Mouse (Mus musculus): Measurements from ENCODE around the gene Ypel5.

Gene Ypel5

DNA sequence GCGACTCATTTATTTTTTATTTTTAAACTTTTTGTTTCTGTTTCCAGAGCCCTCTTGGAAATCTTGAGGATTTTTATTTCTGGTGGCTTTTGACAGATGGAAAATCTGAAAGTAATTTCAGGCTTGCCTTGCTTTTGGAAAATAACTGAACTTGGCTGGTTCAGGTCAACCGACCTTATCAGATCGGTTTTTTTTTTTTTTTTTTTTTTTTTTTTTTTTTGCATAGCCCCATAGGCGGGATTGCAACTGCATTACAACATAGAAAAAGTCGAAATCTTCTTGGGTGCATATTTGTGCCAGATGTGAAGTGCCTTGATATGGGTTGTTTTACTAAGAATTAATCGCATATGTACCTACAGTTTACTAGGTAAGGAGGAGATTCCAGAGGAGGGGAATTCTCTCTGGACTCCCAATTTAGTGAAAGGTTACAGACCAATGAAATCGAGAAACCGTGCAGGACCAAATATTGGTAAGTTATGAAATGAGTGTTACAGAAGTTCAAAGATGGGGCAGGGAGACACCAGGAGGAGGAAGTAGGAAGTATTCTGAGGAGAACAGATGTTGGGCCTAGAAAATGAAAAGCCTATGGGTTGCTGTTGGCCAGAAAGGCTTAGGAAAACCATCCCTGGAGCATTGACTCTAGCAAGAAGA lies 1.7 kb downstream of the Ypel5 start:
- in situ Hi-C loops (cut with MboI; ENCODE audit: low pct_unique_long_range_greater_than_20kb in 1 of 2, low sequenced_read_pairs in 2 of 2, unreplicated experiment in 1 of 2), result no loop called here

DNA sequence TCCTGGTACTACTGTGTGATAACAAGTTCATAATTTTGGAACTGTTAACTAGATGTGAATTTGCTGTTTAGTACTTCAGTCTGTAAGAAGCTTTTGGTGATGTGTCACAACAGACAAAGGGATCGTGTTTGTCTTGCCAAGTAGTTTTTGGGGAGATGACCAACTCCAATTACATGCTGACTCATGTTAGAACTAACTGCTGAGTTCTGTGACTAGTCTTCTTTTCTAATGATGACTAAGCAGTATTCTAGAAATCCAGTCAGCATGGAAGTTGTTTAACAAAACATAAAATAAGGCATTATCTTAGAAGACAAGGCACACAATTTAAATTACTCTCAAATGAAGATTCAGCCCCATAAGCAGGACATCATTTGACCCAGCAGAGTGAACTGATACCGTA lies 2.7 kb downstream of the Ypel5 start:
- in situ Hi-C loops (cut with MboI; ENCODE audit: low pct_unique_long_range_greater_than_20kb in 1 of 2, low sequenced_read_pairs in 2 of 2, unreplicated experiment in 1 of 2), result no loop called here

DNA sequence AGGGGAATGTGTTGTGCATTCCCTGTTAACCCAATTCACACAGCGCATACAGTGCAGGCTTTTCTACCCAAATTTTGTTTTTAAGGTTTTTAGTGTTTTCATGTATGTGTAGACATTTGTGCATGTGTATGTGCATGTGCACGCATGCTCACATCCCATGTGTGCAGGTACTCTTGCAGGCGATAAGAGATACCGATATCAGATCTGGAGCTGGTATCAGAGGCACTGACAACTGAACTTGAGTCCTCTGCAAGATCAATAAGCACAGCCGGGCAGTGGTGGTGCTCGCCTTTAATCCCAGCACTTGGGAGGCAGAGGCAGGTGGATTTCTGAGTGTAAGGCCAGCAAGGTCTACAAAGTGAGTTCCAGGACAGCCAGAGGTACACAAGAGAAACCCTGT lies 8.1 kb downstream of the Ypel5 start:
- in situ Hi-C loops (cut with MboI; ENCODE audit: low pct_unique_long_range_greater_than_20kb in 1 of 2, low sequenced_read_pairs in 2 of 2, unreplicated experiment in 1 of 2), result no loop called here

DNA sequence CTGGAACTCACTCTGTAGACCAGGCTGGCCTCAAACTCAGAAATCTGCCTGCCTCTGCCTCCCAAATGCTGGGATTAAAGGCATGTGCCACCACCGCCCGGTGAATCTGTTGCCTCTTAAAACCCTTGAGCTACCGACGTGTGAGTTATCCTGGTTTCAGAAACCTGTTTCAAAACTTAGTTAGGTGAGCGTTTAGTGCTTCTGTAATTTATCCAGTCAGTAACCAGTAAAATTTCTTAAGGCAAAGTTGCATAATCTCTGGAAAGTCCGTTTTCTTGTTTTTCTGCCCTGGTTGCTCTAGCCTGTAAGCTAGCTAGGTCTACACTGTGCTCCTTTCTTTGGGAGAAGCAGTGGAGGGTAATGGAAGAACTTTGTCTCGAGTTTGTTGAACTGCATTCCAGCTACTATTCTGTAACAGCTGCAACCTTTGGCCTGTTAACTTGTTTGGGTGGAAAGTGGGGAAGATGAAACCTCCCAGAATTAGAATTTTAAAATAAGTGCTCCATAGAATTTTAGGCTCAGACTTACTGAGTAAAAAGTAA lies 8.8 kb downstream of the Ypel5 start:
- in situ Hi-C loops (cut with MboI; ENCODE audit: low pct_unique_long_range_greater_than_20kb in 1 of 2, low sequenced_read_pairs in 2 of 2, unreplicated experiment in 1 of 2), result no loop called here

DNA sequence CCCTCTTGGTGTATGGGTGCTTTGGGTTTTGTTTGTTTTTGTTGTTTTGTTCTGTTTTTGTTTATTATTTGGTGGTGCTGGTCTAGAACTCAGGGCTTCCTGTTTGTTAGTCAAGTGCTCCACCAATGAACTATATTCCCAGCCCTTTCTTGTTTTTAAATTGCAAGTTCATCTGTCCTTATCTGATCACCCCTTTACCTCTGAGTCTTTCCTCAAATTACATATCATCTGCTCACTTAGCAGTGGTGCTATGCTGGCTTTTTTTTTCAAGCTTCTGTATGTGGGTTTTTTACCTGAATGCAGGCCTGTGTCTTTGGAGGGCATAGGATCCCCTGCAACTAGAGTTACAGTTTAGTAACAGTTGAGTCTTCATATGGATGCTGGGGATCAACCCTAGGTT lies 9.3 kb downstream of the Ypel5 start:
- in situ Hi-C loops (cut with MboI; ENCODE audit: low pct_unique_long_range_greater_than_20kb in 1 of 2, low sequenced_read_pairs in 2 of 2, unreplicated experiment in 1 of 2), result no loop called here

DNA sequence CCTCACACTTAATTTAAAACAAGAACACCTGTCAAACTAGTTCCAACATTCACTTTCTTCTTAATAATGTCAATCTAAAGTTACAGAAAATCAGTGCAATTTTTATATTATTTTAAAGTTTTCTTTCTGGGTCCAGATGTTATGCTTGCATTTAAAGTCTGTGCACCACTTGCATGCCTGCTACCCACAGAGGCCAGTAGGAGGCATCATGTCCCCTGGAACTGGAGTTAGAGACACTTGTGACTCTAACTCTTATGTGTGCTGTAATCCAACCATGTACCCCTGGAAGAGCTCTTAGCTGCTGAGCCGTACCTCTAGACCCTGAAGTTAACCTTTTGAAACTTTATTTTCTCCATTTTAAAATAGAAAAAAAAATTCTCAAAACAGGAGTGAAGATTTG lies 19.0 kb downstream of the Ypel5 start:
- in situ Hi-C loops (cut with MboI; ENCODE audit: low pct_unique_long_range_greater_than_20kb in 1 of 2, low sequenced_read_pairs in 2 of 2, unreplicated experiment in 1 of 2), result loop anchor here (25.0 kb wide), 2 partner anchors 332 to 432 kb away; no protein-coding TSS in a partner anchor

DNA sequence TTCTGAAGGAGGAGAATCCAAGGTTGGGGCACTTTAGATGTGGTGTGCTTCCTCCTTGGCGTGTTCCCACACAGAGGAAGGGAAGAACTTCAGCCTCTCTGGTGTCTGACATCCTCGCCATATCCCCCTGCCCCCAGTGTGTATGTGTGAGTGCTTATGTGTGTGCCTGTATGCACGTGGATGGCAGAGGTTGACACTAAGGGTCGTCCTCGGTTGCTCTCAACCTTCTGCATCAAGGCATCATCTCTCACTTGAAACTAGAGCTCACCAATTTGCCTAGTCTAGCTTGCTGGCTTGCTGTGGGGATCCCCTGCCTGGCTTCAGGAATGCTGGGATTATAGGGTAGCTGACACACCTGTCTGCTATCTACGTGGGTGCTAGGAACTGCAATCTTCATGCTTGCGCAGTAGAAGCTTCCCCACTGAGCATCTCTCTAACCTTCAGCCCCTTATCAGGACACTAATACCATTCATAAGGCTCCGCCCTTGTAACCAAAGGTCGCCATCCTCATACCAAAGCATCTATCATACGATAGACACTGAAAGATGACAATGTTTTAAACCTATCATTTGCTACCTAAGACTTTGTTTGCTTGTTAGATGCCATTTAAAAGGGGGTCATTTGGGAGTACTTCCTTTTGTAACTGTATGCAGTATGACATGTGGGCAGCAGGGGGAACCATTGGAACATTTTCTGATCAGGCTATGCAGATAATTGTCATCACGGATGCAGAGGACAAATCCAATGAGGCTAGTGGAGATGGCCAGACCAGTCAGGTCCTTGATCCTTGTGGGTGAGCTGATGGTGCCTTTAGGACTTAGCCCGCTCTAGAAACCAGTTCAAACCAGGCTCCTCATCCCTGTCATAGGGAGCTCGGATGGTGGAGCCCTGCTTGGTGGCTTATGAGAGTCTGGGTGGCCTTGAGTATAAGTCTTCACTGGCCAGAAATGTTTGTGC lies 21.7 kb downstream of the Ypel5 start:
- in situ Hi-C loops (cut with MboI; ENCODE audit: low pct_unique_long_range_greater_than_20kb in 1 of 2, low sequenced_read_pairs in 2 of 2, unreplicated experiment in 1 of 2), result loop anchor here (25.0 kb wide), 2 partner anchors 329 to 429 kb away; no protein-coding TSS in a partner anchor

DNA sequence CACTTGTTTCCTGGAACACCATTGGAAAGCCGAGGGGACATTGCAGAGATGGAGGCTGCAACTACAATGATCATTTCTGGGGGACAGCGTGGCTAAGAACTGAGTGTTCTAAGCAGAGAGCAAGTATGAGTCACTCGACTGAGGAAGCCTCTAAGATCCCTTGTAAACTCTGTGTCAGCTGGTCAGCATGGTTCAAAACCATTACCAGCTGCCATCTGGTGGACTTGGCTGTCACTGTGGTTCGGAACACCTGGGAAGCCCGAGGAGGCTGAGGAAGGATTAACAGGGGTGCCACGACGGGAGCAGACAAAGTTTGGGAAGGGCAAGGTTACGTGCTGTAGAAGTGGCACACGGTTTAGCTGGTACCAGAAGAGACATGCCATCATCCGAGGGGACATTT lies 27.0 kb downstream of the Ypel5 start:
- in situ Hi-C loops (cut with MboI; ENCODE audit: low pct_unique_long_range_greater_than_20kb in 1 of 2, low sequenced_read_pairs in 2 of 2, unreplicated experiment in 1 of 2), result loop anchor here (25.0 kb wide), 2 partner anchors 324 to 424 kb away; no protein-coding TSS in a partner anchor

DNA sequence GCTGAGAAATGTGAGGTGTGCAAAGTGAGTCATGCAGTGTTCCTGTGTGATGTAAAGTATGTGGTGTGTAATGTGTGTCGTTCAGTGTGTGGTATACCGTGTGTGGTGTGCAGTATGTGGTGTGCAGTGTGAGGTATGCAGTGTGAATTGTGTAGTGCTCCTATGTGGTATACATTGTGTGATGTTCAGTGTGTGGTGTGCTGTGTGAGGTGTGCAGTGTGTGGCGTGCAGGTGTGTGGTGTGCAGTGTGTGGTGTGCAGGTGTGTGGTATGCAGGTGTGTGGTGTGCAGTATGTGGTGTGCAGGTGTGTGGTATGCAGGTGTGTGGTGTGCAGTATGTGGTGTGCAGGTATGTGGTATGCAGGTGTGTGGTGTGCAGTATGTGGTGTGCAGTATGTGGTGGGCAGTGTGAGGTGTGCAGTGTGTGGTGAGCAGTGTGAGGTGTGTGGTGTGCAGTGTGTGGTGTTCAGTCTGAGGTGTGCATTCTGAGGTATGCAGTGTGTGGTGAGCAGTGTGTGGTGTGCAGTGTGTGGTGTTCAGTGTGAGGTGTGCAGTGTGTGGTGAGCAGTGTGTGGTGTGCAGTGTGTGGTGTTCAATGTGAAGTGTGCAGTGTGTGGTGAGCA lies 30.5 kb downstream of the Ypel5 start:
- in situ Hi-C loops (cut with MboI; ENCODE audit: low pct_unique_long_range_greater_than_20kb in 1 of 2, low sequenced_read_pairs in 2 of 2, unreplicated experiment in 1 of 2), result loop anchor here (25.0 kb wide), 2 partner anchors 321 to 421 kb away; no protein-coding TSS in a partner anchor

DNA sequence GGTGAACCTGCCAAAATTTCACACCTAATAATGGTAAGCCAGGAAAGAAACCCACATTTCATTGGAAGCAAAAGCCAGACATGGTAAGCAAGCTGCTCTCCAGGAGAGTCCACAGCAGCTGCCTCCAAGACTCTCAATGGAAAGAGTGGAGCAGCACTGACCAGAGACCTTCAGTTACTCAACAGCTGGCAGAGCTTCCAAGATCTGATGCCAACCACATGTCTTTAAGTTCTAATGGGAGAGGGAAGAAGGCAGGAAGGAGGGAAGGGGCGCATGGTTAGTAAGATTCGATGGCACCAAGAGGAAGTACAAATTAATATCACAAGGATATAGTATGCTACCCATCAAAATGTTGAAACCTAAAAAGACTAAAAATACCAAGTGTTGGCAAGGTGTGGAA lies 31.9 kb downstream of the Ypel5 start:
- in situ Hi-C loops (cut with MboI; ENCODE audit: low pct_unique_long_range_greater_than_20kb in 1 of 2, low sequenced_read_pairs in 2 of 2, unreplicated experiment in 1 of 2), result loop anchor here (25.0 kb wide), 2 partner anchors 319 to 419 kb away; no protein-coding TSS in a partner anchor

DNA sequence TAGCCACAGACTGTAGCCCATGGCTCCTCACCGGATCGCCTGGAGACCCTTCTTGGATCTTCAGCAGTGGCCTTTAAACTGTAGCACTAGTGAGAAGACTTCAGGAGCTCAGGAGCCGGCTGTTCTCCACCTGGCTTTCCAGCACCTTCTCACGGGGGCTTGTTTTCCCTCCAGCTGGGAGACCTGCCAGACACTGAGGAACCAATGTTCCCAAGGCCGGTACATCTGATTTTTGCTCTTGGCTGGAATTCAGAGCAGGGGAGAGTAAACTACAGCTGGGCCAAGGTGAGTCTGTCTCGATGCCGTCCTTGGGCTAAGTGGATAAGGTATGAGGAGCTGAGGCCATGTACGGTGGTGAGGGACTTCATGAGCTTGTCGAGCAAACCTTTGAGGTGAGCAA lies 42.7 kb downstream of the Ypel5 start:
- in situ Hi-C loops (cut with MboI; ENCODE audit: low pct_unique_long_range_greater_than_20kb in 1 of 2, low sequenced_read_pairs in 2 of 2, unreplicated experiment in 1 of 2), result no loop called here

DNA sequence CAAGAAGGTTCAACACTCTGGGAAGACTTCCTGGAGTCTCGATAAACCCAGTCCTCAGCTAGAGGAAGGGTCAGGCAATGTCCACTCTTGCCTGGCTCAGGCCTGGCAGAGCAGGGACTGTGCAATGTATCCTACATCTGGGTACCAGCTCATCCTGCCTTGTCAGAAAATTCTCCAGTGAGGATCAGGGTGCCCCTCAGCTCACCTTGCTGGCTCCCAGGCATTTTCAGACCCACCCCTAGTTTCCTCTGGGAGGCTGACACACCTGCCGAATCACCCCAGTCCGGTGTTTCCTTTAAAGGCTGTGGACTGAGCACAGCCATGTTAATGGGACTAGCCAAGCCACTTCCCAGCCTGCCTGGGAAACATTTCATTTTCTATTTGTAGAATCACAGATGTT lies 43.9 kb downstream of the Ypel5 start:
- in situ Hi-C loops (cut with MboI; ENCODE audit: low pct_unique_long_range_greater_than_20kb in 1 of 2, low sequenced_read_pairs in 2 of 2, unreplicated experiment in 1 of 2), result no loop called here

DNA sequence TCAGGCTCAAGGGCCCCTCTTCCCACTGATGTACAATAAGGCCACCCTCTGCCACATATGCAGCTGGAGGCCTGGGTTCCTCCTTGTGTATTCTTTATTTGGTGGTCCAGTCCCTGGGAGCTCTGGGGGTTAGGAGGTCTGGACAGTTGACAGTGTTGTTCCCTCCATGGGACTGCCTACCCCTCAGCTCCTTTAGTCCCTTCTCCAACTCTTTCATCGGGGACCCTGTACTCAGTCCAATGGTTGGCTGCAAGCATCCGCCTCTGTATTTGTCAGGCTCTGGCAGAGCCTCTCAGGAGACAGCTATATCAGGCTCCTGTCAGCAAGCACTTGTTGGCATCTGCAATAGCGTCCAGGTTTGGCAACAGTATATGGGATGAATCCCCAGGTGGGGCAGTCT lies 44.8 kb downstream of the Ypel5 start:
- in situ Hi-C loops (cut with MboI; ENCODE audit: low pct_unique_long_range_greater_than_20kb in 1 of 2, low sequenced_read_pairs in 2 of 2, unreplicated experiment in 1 of 2), result no loop called here

DNA sequence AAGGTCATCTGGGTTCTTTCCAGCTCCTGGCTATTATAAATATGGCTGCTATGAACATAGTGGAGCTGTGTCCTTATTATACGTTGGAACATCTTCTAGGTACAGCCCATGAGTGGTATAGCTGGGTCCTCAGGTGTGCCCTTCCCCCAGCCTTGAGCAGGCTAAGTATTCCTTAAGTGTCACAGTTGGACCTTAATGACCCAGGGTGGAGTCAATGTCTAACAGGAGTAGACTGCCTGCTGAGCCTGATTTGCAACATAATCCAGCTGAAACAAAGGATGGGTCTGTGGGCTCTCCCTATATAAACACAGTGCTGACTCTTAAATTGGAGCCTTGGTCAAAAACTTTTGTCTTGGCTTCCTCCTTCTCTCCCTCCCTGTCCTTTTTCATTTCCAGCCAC lies 45.6 kb downstream of the Ypel5 start:
- in situ Hi-C loops (cut with MboI; ENCODE audit: low pct_unique_long_range_greater_than_20kb in 1 of 2, low sequenced_read_pairs in 2 of 2, unreplicated experiment in 1 of 2), result no loop called here

DNA sequence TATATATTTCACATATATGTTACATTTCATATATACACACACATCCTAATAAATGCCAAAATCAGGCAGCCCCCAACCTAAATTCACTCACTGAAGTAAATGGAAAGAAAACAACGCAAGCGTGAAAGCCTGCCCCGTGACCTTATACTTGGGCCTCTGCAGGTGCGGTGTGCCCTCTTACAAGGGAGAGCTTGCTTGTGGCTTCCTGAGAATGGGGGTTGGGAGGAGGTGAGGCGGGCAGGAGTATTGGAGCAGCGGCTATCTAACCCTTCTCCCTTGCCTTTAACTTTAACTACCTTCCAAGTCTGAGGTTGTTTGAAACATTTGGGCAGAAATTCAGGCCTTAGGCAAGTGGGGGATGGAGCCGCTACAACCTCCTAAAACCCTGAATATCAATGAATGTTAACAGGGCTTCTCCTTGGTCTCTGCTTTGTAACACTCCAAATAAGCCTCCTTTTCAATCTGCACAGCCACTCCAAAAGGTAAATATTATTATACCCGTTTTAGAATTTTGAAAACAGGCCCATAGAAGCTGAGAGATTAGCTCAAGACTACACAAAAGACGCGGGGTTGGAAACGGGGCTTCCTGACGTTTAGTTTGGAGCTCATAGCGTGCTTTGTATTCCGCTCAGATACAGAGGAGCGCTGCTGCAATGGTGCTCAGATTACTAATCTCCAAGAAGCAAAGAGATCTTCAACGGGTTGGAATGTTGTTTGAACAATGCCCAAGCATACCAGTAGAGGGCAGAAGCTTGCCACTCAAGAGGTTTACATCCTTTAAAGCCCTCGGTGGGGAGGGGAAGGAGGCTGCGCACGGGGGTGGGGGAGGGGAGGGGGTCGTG lies 53.5 kb downstream of the Ypel5 start:
- in situ Hi-C loops (cut with MboI; ENCODE audit: low pct_unique_long_range_greater_than_20kb in 1 of 2, low sequenced_read_pairs in 2 of 2, unreplicated experiment in 1 of 2), result no loop called here

DNA sequence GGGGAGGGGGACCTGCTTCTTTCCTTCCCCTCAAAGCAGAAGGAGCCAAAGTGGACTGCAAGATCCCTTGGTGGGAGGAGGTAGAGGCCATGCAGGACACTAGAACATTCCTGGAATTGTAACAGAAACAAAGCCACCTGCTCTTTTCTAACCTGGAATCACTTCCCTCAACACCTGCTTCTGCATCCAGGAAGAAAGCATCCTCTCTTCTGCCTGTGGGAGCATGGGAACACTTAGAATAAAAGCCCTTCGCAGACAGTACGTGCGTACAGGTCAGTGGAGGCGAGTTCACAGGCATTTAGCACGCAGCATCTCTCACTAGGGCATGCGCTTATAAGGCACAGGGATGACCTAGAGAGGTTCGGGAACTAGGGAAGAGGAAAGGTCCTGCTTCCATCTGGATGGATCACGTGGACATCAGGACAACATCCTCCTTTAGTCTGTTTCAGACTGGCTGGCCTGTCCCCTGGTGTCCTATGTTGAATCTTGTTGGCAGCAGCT lies 54.2 kb downstream of the Ypel5 start:
- in situ Hi-C loops (cut with MboI; ENCODE audit: low pct_unique_long_range_greater_than_20kb in 1 of 2, low sequenced_read_pairs in 2 of 2, unreplicated experiment in 1 of 2), result no loop called here

DNA sequence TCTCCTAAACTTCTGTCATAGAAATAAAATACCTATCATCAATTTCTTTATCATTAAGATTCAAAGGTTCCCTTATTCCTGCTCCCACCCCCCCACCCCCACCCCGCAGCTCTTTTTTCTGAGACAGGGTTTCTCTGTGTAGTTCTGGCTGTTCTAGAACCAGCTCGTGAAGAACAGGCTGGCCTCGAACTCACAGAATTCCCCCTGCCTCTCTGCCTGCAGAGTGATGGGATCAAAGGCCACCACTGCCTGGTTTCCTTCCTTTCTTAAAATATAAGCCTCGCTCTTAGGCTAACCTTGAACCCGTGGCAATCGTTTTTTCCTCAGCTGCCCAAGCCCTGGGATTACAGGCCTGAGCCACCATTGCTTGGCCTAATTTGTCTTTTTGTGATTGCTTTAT lies 55.3 kb downstream of the Ypel5 start:
- in situ Hi-C loops (cut with MboI; ENCODE audit: low pct_unique_long_range_greater_than_20kb in 1 of 2, low sequenced_read_pairs in 2 of 2, unreplicated experiment in 1 of 2), result no loop called here

DNA sequence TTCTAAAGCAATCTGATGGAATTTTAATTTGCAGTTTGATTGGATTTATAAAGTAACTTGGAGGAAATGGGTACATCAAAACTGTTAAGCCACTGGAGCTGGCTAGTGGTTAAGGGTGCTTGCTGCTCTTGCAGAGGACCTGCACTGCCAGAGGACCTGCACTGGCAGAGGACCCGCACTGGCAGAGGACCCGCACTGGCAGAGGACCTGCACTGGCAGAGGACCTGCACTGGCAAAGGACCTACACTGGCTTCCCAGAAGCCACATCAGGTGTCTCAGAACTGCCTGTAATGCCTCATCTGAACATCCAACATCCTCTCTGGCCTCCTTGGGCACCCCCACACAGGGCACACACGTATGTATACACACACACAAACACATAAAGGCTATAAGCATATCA lies 59.3 kb downstream of the Ypel5 start:
- in situ Hi-C loops (cut with MboI; ENCODE audit: low pct_unique_long_range_greater_than_20kb in 1 of 2, low sequenced_read_pairs in 2 of 2, unreplicated experiment in 1 of 2), result no loop called here
